Mouse (Mus musculus) spleen, postnatal 14 days (tissue): ENCODE measurements around the gene Sec16a.

Experiments used
- DNase-seq, 2 experiments: peaks; one replicate each; pipeline ENCODE4 v3.0.0; 2021 to 2022; ENCODE audit warnings: low spot score in 2 of 2

Sec16a gene

DNA sequence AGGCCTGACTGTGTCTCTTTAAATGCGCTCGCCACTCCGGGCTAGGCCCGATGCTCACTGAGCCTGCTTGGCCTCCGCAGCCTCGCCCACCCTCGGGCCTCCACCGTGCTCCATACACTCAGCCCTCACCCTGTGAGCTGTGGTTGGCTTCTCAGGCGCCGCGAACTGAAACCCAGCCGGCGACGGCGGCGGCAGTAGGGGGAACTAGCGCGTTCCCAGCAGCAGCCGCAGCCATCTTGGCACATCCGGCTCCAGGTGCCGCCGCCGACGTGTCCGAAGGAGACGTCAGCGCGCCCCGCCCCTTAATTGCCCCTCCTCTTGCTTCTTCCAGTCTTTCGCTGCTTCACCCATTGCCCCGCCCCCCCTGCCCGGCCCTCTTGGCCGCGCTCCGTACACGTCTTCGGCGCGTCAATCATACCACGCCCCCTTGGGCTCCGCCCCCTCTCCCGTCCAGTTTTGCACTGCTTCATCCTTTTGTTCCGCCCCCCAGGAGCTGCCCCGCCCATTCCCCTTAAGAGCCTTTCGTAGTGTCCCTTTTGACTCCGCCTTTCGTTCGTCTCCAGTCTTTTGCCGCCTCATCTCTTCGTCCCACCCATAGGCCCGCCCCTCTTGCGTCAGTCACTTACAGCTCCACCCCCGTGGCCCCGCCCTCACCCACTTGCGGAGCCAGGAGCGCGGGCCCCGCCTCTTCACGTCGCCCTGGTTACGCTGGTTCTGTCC is at the start of gene Sec16a:
Gene Sec16a, minus strand, starts transcription at position 271 of the 720 bp plus-strand sequence.
- DNase-seq, result peak; percentile 99 to 100

DNA sequence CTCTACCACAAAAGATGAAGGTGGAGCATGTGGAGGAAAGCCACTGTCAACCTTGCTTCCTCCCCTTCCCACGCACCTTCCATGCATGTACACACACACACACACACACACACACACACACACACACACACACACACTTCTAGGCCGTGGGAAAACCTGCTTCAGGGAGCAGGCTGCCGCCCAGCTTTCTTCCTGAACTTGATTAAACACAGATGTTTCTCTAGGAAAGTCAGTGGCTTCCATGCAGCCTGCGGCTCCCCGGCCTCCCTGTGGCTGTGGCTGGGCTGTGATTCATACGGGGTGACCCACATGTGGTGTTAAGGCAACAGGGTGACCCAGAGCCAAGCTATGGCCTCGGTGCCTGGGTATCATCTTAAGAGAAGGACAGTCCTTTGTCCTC is 49.4 kb upstream of the Sec16a start:
- DNase-seq, result no peak

DNA sequence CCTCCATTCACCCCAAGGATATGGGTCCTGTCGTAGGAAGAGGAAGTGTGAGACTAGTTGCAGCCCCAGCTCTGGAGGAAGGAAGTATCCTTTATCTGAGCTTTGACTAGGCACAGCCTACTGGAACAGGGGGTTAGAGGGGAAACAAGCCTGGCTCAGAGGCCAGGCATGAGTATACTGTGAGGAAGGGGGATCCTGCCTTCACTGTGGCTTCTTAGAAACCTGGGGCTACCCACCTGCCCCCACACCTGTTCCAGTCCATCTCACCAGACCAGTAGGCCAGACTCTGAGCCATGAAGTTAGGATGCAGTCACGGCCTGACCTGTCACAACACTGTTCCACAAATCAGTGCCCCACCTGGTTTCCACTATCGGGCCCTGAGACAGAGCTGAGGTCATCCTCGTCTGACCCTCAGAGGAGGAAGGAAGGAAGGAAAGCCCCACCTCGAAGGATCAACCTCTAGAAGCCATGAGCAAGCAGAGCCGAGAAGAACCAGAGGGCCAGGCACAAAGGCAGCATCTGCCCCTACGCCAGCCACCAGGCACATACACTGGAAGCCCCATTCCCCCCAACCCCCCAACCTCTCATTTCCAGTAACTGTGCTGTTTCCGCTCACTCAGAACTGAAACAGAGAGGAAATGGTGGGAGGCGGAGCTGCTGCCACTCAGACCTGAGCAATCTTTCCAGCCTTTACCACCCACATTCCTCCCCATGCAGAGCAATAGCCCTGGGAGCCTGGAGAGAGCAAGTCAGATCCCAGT is 48.2 kb upstream of the Sec16a start:
- DNase-seq, result no peak

DNA sequence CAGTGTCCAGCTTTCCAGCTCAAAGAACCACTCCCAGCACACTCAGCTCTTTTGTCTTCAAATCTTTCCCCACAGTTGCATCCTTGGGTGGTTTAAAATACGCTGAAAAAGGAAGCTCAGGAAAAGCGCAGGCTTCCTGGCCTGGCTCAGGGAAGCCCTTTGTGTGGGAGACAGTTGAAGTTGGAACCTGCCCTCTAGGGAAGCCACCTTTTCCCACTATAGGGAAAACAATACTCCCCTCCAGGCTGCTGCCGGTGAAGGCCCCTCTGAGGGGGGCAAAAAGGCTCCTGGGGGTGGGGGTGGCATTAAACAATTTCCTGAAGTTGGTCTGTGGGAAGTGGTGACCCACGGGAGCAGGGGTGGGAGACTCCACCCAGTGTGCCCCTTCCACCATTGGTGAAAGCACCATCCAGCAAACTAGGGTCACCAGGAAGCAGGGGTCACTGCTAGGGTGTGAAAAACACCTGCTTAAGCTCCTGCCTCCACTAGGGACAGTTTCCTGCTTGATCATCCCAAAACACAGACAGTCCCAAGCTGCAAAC is 45.8 kb upstream of the Sec16a start:
- DNase-seq, result no peak

DNA sequence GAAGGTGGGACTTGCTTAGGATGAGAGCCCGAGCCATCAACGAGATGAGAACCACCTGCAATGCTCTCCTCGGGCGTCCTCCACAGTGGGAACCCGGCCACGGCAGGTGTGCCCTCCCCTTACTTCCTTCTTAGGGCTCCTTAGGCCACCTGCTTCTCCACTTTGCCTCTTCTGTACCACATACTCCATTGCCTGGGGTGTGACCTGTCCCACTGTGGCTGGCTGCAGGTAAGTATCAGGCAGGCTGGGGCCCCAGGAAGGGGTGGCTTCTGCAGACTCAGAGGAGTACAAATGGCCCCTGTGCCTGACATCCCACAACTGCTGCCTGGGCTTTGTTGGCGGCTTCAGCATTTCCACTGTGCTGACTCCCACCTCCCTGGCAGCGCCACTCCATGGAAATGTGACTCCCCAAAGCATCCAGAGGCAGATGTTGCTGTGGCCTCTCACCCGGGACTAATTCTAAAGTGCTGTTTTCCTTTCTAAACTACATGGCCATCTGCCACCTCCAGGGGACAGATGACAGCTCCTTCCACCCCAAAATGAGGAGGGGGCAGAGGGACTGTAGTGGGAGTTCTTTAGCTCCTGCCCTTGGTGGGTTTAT is 43.6 kb upstream of the Sec16a start:
- DNase-seq, result no peak

GRCm38 (mm10) chr2:26487322-26488021 is 42.5 kb upstream of the Sec16a start:
- DNase-seq, result no peak

DNA sequence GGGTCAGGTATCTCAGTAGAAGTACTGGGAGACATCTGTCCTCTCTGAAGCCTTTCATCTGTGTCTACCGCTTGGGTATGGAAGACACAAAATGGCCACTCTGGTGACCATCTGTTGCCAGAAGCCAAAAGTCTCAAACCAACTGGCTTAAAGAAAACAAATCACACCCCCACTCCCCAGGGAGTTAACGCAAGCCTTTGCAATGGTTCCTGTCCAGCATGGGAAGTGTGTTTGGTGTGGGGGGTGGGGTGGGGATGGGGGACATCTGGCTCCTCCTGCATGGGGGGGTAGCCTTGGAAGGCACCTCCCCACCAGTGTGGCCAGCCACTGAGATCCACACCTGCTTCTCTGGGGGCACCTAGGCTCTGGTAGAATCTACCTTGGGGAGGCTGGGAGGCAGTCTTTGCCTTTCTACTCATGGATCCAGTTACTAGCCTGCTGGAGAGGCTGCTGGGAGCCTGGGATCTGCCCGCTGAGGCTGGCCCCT is 41.9 kb upstream of the Sec16a start:
- DNase-seq, result no peak

- DNase-seq, result no peak
These were observed 41.3 kb upstream of the Sec16a start for GRCm38 (mm10) chr2:26486264-26486810.

- DNase-seq, result no peak
These were observed 40.7 kb upstream of the Sec16a start for GRCm38 (mm10) chr2:26485710-26486109.

- DNase-seq, result no peak
These were observed 40.3 kb upstream of the Sec16a start for GRCm38 (mm10) chr2:26485278-26485677.

GRCm38 (mm10) chr2:26484169-26484568 is 39.2 kb upstream of the Sec16a start:
- DNase-seq, result no peak

GRCm38 (mm10) chr2:26483230-26483869 is 38.3 kb upstream of the Sec16a start:
- peak; percentile 19 to 31 for DNase-seq

GRCm38 (mm10) chr2:26482824-26483223 is 37.8 kb upstream of the Sec16a start:
- no peak for DNase-seq

- no peak for DNase-seq
These were observed 36.9 kb upstream of the Sec16a start for GRCm38 (mm10) chr2:26481724-26482495.

DNA sequence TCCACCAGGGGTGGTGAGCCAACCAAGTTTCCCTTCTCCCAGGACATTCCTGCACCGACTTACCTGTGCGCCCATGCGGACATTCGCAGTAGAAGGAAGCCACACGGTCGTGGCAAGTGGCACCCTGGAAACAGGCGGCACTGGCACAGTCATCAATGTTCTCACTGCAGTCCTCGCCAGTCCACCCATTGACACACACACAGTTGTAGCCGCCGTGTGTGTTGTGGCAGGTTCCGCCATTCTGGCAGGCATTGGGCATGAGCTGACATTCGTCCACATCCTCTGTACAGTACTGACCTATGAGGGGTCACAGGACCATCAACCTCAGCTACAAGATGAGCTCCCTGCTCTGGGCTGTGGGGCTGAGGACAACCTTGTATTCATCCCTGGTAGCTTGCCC is 35.9 kb upstream of the Sec16a start:
- no peak for DNase-seq

DNA sequence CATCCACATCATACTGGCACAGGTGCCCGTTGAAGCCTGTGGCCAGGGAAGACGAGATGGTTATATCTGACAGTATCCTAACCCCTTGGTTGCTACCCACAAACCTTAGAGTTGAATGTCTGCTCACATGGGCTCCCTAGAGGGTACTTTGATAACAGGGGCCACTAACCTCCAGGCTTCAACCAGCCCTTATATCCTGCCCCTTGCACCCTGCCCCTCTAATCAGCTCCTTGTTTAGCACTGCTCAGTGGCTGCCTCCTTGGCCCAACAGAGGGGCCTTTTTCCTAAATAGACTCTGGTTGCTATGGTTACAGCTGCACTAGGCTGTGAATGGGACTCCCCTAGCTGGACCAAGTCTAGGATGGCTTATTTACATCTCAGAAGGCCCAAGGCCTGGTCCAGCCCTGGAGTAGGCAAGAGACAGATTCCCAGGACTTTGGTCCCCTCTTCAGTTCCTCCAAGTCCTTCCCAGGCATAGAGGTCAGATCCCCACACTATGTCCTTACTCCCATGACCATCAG is 33.7 kb upstream of the Sec16a start:
- DNase-seq, result no peak

DNA sequence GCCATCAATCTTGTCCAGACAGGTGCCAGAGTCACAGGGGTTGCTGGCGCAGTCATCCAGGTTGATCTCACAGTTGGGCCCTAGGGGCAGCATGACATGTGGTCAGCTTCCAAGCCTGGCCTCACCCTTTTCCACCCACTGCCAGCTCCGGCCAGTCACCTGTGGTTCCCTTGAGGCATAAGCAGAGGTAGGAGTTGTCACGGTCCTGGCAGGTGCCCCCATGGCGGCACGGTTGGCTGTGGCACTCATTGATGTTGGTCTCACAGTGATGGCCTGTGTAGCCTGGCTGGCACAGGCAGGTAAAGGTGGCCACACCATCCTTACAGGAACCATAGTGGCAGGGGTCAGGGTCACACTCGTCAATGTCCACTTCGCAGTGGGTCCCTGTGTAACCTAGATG is 32.9 kb upstream of the Sec16a start:
- no peak for DNase-seq

GRCm38 (mm10) chr2:26475505-26476430 is 30.8 kb upstream of the Sec16a start:
- no peak for DNase-seq
